Mouse (Mus musculus): ENCODE measurements around the gene Upf3b. TPM values are rescaled to one million over a fixed set of nuclear protein-coding genes. Genes with fewer than 3 reads are reported as not detected.
"Not testable (repeated sequence)": the region's sequence is repeated elsewhere in the genome, so short reads cannot be mapped to it uniquely, and the experiment has no call there.

Upf3b gene
- 23.7 and 24.1 TPM in 2 replicates for polyA plus RNA-seq (2016; fragmentation: Nextera tagmentation; extraction: Ambion mirVana)

DNA sequence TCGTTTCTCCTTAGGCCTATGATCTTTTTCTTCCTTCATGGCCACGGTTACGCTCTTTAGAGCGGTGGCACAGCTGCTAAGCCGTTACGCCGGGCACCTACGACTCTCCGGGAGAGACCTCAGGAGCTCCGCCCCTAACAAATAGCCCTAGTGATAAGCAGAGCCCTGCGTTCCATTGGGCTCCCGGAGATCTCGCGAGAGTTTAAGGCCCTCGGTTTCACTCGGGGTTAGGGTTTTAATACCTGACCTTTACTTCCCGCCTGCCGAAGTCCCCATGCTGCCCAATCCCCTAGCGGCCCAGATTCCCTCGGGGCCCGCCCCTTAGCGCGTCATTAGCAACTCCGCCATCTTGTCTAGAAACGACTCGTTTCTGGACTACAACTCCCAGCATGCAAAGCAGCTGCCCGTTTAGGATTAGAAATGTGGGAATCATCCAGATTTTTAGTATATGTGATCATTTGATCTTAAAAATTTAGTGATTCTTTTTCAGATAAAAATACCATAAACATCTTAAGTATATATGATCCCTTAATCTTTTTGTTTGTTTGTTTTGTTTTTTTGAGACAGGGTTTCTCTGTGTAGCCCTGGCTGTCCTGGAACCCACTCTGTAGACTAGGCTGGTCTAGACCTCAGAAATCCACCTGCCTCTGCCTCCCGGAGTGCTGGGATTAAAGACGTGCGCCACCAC is at the start of gene Upf3b:
Gene Upf3b, minus strand, starts transcription at position 130 of the 688 bp plus-strand sequence.
- Histone ChIP-seq H3K4me1 (no peaks in the 10 kb centered on the region), H3K9me3 (no peaks in the 10 kb centered on the region), H3K27ac (replicated peaks) (peak within 1 kb of the TSS; percentile 86), H3K9ac (replicated peaks) (peak within 1 kb of the TSS; percentile 58), H3K4me2 (replicated peaks) (peak within 1 kb of the TSS; percentile 52), H3K27me3 (peaks cover 2% of the 10 kb centered on the region; the same call in 1 of the 2 replicates), H3K4me3 (peak within 1 kb of the TSS; percentile 52), H3K36me3 (no peaks in the 10 kb centered on the region)
- WGBS, result 21% methylated on average over 30 of the region's 30 CpGs
- ATAC-seq (ENCODE audit: low FRiP score, low read depth), result peak; percentile 98

GRCm38 (mm10) chrX:37157839-37158238 is 47.7 kb upstream of the Upf3b start:
- no peak overlapping the region for H3K27ac ChIP-seq (replicated peaks)
- ATAC-seq (ENCODE audit: low FRiP score, low read depth), result no peak
- H3K27me3 ChIP-seq, result no peaks in the 10 kb centered on the region
- H3K4me2 ChIP-seq (replicated peaks), result no peak overlapping the region
- peaks cover 8% of the 10 kb centered on the region for H3K36me3 ChIP-seq
- H3K4me1 ChIP-seq, result no peaks in the 10 kb centered on the region
- H3K4me3 ChIP-seq, result no peak overlapping the region
- no peak overlapping the region for H3K9ac ChIP-seq (replicated peaks)
- 66% methylated on average over 4 of the region's 4 CpGs for WGBS
- H3K9me3 ChIP-seq, result no peaks in the 10 kb centered on the region

- no peak overlapping the region for H3K27ac ChIP-seq (replicated peaks)
- no peak overlapping the region for H3K9ac ChIP-seq (replicated peaks)
- ATAC-seq (ENCODE audit: low FRiP score, low read depth), result no peak
- WGBS, result 91% methylated on average over 2 of the region's 2 CpGs
- H3K4me3 ChIP-seq, result no peak overlapping the region
- H3K36me3 ChIP-seq, result peaks cover 13% of the 10 kb centered on the region; the same call in 1 of the 2 replicates
- no peak overlapping the region for H3K4me2 ChIP-seq (replicated peaks)
- H3K27me3 ChIP-seq, result no peaks in the 10 kb centered on the region
- no peaks in the 10 kb centered on the region for H3K4me1 ChIP-seq
- H3K9me3 ChIP-seq, result no peaks in the 10 kb centered on the region
Observed at GRCm38 (mm10) chrX:37144954-37145353, 34.8 kb upstream of the Upf3b start.

GRCm38 (mm10) chrX:37144498-37144897 is 34.4 kb upstream of the Upf3b start:
- not testable (repeated sequence) for H3K27ac ChIP-seq (replicated peaks); H3K9ac ChIP-seq (replicated peaks); H3K9me3 ChIP-seq; H3K4me3 ChIP-seq; H3K27me3 ChIP-seq; H3K4me1 ChIP-seq; H3K4me2 ChIP-seq (replicated peaks)
- ATAC-seq (ENCODE audit: low FRiP score, low read depth), result peak; percentile 77; the same call in 1 of the 2 replicates
- 50% methylated on average over 2 of the region's 4 CpGs for WGBS
- H3K36me3 ChIP-seq, result peaks cover 13% of the 10 kb centered on the region; the same call in 1 of the 2 replicates

GRCm38 (mm10) chrX:37141732-37142131 is 31.6 kb upstream of the Upf3b start:
- Histone ChIP-seq H3K4me2 (replicated peaks) (no peak overlapping the region), H3K27ac (replicated peaks) (no peak overlapping the region), H3K4me1 (no peaks in the 10 kb centered on the region), H3K9ac (replicated peaks) (no peak overlapping the region), H3K9me3 (no peaks in the 10 kb centered on the region), H3K27me3 (no peaks in the 10 kb centered on the region), H3K36me3 (peaks cover 23% of the 10 kb centered on the region; the same call in 1 of the 2 replicates), H3K4me3 (no peak overlapping the region)
- 88% methylated on average over 3 of the region's 3 CpGs for WGBS
- ATAC-seq (ENCODE audit: low FRiP score, low read depth), result no peak

GRCm38 (mm10) chrX:37126671-37127358 is 16.7 kb upstream of the Upf3b start, which contains the start of gene Nkap:
Nkap (plus strand) TSS chrX:37126795.
- H3K4me2 ChIP-seq (replicated peaks), result peak within 1 kb of the TSS; percentile 55
- H3K36me3 ChIP-seq, result no peaks in the 10 kb centered on the region

DNA sequence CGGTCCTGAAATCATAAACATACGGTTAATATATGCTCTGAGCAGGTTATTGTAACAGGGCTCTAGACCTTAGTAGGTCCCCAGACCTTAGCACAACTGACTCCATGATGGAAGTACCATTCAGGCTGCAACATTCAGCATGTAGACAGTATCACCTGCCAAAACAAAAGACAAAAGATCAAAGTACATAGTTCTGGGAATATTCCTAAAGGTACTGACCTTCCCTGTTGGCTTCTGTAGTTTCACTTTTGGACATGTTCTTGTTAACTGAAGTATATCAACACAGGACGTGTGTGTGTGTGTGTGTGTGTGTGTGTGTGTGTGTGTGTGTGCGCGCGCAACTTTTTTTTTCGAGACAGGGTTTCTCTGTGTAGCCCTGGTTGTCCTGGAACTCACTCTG is 15.4 kb upstream of the Upf3b start:
- no peaks in the 10 kb centered on the region for H3K27me3 ChIP-seq
- H3K4me1 ChIP-seq, result peaks cover 9% of the 10 kb centered on the region
- H3K4me2 ChIP-seq (replicated peaks), result no peak overlapping the region
- no peak for ATAC-seq (ENCODE audit: low FRiP score, low read depth)
- no peaks in the 10 kb centered on the region for H3K36me3 ChIP-seq
- no peak overlapping the region for H3K4me3 ChIP-seq
- H3K27ac ChIP-seq (replicated peaks), result no peak overlapping the region
- WGBS, result 92% methylated on average over 7 of the region's 7 CpGs
- no peaks in the 10 kb centered on the region for H3K9me3 ChIP-seq
- no peak overlapping the region for H3K9ac ChIP-seq (replicated peaks)

More at GRCm38 (mm10) chrX:37126671-37127358, 16.7 kb upstream of the Upf3b start, which contains the start of gene Nkap:
- ATAC-seq (ENCODE audit: low FRiP score, low read depth), result peak; percentile 87
- Histone ChIP-seq H3K27ac (replicated peaks) (peak within 1 kb of the TSS; percentile 70), H3K27me3 (no peaks in the 10 kb centered on the region), H3K4me3 (peak within 1 kb of the TSS; percentile 62), H3K9ac (replicated peaks) (peak within 1 kb of the TSS; percentile 66), H3K9me3 (no peaks in the 10 kb centered on the region), H3K4me1 (peaks cover 9% of the 10 kb centered on the region)
- 21% methylated on average over 52 of the region's 58 CpGs for WGBS

DNA sequence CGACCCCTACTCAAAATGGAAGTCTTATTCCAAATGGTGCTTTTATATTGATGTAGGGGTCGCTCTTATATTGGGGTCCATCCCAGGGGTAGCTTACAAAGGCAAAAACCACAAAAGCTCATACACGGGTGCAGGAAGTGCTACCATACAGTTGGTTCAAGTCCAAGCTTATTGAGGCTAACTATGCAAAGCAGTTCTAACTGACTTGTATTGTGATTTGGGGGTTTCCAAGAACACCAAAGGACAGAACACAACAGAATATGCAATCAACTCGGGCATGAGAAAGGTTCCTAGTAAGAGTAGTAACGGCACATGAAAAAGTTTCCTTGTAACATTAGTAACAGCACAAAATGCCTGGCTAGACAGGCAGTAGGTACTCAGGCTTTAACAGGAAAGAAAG is 10.1 kb upstream of the Upf3b start:
- Histone ChIP-seq H3K27me3 (peaks cover 19% of the 10 kb centered on the region), H3K27ac (replicated peaks) (no peak overlapping the region), H3K4me1 (no peaks in the 10 kb centered on the region), H3K4me2 (replicated peaks) (no peak overlapping the region), H3K4me3 (no peak overlapping the region), H3K36me3 (no peaks in the 10 kb centered on the region), H3K9ac (replicated peaks) (no peak overlapping the region), H3K9me3 (no peaks in the 10 kb centered on the region)
- no peak for ATAC-seq (ENCODE audit: low FRiP score, low read depth)
- WGBS, result 77% methylated on average over 5 of the region's 5 CpGs

GRCm38 (mm10) chrX:37119585-37119984 is 9.5 kb upstream of the Upf3b start:
- 61% methylated on average over 3 of the region's 3 CpGs for WGBS
- Histone ChIP-seq H3K4me1 (no peaks in the 10 kb centered on the region), H3K4me2 (replicated peaks) (no peak overlapping the region), H3K27me3 (peaks cover 20% of the 10 kb centered on the region), H3K9me3 (no peaks in the 10 kb centered on the region), H3K9ac (replicated peaks) (no peak overlapping the region), H3K4me3 (no peak overlapping the region), H3K27ac (replicated peaks) (no peak overlapping the region), H3K36me3 (no peaks in the 10 kb centered on the region)
- no peak for ATAC-seq (ENCODE audit: low FRiP score, low read depth)

DNA sequence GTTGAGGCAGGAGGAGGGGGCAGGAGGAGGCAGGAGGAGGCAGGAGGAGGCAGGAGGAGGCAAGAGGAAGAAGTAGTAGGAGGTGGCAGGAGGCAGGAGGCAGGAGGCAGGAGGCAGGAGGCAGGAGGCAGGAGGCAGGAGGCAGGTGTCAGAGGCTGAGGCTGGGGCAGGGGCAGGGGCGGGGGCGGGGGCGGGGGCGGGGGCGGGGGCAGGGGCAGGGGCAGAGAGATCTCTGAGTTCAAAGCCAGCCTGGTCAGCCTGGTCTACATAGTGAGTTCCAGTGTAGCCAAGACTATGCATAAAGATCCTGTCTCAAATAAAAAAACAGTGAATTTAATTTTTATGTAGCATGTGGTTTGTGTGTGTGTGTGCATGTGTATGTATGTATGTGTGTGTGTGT is 7.0 kb upstream of the Upf3b start:
- Histone ChIP-seq H3K36me3 (no peaks in the 10 kb centered on the region), H3K4me1 (no peaks in the 10 kb centered on the region), H3K27ac (replicated peaks) (no peak overlapping the region), H3K9me3 (no peaks in the 10 kb centered on the region), H3K9ac (replicated peaks) (no peak overlapping the region), H3K4me2 (replicated peaks) (no peak overlapping the region), H3K4me3 (no peak overlapping the region), H3K27me3 (peaks cover 20% of the 10 kb centered on the region)
- no peak; the same call in 1 of the 2 replicates for ATAC-seq (ENCODE audit: low FRiP score, low read depth)
- WGBS, result no CpG with 5 or more reads among the region's 5 CpGs

GRCm38 (mm10) chrX:37110881-37111193 is 715 bp upstream of the Upf3b start:
- Histone ChIP-seq H3K4me2 (replicated peaks) (no peak overlapping the region), H3K9ac (replicated peaks) (no peak overlapping the region), H3K4me3 (no peak overlapping the region), H3K4me1 (no peaks in the 10 kb centered on the region), H3K27me3 (peaks cover 7% of the 10 kb centered on the region; the same call in 1 of the 2 replicates), H3K36me3 (no peaks in the 10 kb centered on the region), H3K27ac (replicated peaks) (no peak overlapping the region), H3K9me3 (no peaks in the 10 kb centered on the region)
- WGBS, result 75% methylated on average over 4 of the region's 4 CpGs
- ATAC-seq (ENCODE audit: low FRiP score, low read depth), result no peak

GRCm38 (mm10) chrX:37109526-37110192 is 463 bp downstream of the Upf3b start:
- no peaks in the 10 kb centered on the region for H3K9me3 ChIP-seq
- H3K27me3 ChIP-seq, result no peaks in the 10 kb centered on the region
- no peaks in the 10 kb centered on the region for H3K36me3 ChIP-seq
- peak overlapping the region; percentile 52 for H3K4me3 ChIP-seq
- H3K27ac ChIP-seq (replicated peaks), result peak overlapping the region; percentile 86
- 19% methylated on average over 27 of the region's 27 CpGs for WGBS
- H3K4me1 ChIP-seq, result no peaks in the 10 kb centered on the region
- ATAC-seq (ENCODE audit: low FRiP score, low read depth), result peak; percentile 81
- H3K9ac ChIP-seq (replicated peaks), result peak overlapping the region; percentile 58
- peak overlapping the region; percentile 52 for H3K4me2 ChIP-seq (replicated peaks)
